Mouse (Mus musculus) c-Kit-positive CD71-negative TER-119-negative erythroid progenitor cells, embryonic 14.5 days (primary cell): ENCODE measurements around the gene Sgpp1.
"Not testable (repeated sequence)": the region's sequence is repeated elsewhere in the genome, so short reads cannot be mapped to it uniquely, and the experiment has no call there.

Experiments used
- DNase-seq: peaks from one replicate; pipeline ENCODE4 v3.0.0-alpha.2; 2013; ENCODE audit warnings: low read depth

Gene Sgpp1

DNA sequence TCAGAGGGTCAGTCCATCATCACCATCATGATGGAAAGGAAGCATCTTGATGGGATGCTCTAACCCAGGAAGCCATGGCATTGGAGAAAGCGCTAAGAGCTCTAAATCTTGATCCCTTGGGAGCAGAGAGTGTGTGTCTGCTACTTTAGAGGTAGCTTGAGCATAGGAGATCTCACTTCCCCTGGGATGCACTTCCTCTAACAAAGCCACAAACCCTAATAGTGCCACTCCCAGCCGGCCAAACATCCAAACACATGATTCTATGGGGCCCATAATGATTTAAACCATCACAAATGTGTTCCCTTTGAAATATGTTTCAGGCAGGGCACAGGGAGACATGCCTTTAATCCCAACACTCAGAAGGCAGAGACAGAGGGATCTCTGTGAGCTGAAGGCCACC lies 46.5 kb downstream of the Sgpp1 start:
- no peak for DNase-seq

DNA sequence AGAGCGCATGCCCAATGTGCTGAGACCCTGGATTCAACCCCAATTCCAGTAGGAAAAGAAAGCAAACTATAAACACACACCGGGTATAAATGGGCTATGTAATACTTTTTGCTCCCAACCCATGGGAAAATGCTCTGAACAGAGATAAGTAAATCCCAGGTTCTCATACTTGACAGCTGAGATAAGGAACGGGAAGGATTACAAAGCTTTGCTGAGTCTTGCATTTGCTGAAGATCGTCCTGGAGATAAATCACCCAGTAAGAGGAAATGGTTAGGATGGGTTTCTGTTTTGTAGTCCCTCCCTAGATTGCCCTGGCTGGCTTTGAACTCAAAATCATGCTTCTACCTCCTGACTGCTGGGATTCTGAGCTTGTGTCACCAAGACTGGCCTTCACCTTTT lies 48.2 kb downstream of the Sgpp1 start:
- no peak for DNase-seq

DNA sequence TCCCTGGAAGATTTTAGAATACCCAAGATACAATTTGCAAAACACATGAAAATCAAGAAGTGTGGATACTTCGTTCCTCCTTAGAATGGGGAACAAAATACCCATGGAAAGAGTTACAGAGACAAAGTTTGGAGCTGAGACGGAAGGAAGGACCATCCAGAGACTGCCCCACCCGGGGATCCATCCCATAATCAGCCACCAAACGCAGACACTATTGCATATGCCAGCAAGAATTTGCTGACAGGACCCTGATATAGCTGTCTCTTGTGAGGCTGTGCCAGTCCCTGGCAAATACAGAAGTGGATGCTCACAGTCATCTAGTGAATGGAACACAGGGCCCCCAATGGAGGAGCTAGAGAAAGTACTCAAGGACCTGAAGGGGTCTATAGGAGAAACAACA lies 51.5 kb downstream of the Sgpp1 start:
- not testable (repeated sequence) for DNase-seq

DNA sequence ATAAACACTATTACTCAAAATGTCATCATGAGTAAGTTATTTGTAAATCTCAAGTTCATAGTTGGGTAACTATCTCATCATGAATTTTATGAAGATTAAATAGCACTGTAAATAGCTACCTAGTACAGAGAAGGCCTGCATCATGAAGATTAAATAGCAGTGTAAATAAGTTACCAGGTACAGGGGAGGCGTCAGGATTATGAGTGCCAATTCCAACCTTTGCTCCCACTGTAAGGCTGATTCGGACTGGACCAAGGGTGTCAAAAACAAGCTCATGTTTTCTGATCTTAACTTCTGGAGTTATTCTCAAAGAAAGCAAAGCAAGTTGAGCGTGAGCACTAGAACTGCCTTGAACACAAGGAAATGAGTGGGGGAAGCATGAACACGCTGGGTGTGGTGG lies 51.9 kb downstream of the Sgpp1 start:
- no peak for DNase-seq

DNA sequence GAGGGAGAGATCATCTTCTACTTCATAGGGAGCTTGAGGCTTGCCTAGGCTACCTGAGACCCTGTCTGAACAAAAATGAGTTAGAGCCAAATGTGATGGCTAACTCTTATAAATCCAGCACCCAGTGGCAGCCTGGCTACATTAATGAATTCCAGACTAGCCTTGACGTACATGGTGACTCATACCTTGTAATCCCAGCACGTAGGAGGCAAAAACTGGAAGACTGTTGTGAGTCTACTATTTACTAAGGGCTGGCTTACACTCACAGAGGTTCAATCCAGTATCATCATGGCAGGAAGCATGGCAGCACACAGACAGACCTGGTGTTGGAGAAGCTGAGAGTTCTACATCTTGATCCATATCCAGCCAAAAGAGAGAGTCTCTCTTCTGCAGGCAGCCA lies 52.7 kb downstream of the Sgpp1 start:
- DNase-seq = no peak

DNA sequence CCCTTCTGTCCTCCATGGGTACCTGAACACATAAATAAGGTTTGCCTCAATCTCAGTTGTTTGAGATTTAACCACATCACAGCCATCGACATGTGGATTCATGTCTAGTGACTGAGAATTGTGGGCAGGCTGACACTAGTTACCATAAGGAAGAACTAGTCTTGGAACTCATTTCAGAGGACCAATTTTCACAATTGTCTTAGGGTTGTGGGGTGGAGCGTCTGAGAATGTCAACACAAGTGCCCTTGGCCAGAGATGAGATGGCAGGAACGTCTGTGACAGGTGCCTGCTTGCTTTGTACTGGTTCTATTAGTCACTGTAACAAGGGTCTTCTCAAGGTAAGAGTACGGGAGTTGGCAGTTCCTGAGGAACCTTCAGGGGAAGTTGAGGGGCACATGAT lies 54.4 kb downstream of the Sgpp1 start:
- no peak for DNase-seq

DNA sequence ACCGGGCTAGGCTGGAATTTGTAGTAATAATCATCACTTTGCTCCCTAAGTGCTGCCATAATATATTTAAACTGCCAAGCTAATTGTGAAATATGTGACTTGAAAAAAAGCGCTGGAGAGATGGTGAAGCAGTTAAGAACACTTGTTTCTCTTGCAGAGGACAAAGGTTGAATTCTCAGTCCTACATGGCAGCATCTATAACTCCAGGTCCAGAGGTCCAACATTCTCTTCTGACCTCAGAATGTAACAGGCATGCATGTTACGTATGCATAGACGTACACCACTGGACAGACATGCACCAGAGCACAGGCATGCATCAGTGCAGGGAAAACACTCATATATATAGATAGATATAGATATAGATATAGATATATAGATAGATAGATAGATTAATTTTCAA lies 57.1 kb downstream of the Sgpp1 start:
- no peak for DNase-seq

DNA sequence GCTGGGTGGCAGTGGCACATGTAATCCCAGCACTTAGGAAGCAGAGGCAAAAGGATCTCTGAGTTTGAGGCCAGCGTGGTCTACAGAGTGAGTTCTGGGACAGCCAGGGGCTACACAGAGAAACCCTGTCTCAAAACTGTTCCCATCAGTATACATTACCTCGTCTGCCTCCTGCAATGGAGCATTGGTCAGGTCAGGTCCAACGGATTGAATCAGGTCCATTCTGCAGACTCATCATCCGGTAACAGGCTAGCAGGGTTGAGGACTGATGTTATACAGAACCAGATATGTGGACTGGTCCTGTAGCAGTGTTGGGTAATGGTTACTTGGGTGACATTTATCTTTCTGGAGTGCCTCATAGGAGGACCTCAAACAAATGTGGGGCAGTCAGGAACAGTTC lies 62.9 kb downstream of the Sgpp1 start:
- DNase-seq = no peak

DNA sequence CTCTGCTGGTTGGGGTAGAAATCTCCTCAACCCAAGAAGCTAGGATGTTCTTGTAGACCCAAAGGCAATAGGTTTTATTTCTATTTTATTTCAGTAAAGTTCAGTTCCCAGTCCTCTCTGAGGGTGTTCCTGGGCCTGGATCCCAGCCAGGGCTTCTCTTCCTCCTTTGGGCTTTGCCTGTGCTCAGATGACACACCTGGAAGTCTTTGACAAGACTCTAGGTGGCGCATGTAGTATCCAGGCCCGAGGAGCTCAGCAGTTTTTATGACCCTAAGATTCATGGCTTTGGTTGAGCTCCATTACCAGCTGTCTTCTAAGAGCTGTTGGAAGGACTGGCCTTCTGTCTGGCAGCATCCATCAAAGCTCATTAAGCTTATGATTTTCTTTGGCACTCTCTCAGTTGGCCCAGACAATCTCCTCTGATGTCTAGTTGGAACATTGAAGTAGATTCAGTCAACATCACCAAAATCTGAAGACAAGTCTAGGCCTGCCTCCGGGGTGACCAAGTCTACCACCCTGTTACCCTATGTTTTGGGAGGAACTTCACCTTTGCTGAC lies 63.7 kb downstream of the Sgpp1 start:
- no peak for DNase-seq

DNA sequence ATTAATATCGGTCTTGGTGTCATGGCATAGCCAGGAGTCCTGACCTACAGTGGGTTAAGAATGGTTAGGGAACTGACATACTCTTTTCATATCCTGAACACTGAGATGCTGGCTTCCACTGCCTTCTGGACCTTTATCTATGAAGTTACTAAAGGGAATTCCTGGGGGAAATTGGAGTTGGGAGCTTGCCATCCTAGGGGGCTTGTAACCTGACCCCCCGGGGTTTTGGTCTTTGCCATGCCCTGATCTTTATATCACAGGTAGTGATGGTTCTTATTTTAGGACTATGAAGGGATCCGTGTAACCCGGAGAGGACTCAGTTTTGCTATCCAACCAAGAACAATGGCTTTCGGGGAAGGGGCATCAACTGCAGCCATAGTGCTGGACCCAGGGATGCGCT lies 64.9 kb downstream of the Sgpp1 start:
- DNase-seq = no peak

DNA sequence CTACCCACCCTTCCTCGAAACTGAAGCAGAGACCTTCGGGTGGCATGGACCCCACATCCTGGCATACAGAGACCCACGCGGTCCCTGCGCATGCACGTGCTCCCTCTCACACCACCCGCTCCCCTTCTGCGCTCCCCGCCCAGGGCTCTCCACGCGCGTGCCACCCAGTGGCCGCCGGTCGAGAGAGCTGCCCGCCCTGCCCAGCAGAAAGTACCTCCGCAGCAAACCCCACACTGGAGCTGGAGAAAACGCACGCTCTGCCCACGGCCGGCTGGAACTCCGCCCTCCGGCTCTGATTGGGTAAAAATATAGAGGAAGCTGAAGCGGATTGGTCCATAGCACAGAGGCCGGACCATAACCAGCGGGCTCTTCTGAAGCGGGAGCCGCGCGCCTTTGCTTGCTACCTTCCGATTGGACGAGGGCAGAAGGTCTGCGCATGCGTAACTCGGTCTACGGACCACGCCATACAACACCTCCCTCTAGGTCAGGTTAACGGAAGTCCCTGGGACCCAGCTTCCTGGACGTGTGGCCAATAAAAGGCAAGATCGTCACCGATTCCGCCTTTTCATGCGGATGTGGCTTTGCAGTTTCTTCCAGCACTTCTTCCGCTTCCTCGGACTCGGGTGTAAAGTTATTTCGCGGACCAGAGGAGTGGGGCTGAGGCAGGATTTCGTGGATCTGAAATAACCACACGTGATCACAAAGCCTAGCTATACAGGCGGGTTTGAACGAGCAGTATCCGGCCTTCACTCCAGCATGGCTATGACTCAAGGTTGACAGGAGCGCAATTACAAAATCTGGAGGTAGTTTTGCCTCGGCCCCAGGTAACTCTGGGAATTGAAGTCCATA lies 66.0 kb downstream of the Sgpp1 start, which contains the start of gene Wdr89:
TSS of gene Wdr89 (minus strand) at position 280 of the 849 bp plus-strand sequence.
- peak; percentile 99 for DNase-seq

DNA sequence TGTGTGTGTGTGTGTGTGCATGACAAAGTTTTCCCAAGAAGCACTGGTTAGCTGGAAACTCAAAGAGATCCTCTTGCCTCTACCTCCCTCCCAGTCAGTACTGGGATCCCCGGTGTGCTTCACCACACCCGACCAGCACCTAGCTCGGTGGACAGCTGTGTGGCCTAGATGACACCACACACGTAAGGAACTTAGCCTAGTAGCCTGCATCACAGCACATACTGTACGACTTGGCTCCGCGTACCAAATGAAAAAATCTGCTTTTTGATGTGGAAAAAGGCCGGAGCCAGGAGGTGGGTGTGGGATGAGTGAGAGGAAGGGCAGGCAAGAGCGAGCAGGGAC lies 66.6 kb downstream of the Sgpp1 start:
- DNase-seq = peak; percentile 18

DNA sequence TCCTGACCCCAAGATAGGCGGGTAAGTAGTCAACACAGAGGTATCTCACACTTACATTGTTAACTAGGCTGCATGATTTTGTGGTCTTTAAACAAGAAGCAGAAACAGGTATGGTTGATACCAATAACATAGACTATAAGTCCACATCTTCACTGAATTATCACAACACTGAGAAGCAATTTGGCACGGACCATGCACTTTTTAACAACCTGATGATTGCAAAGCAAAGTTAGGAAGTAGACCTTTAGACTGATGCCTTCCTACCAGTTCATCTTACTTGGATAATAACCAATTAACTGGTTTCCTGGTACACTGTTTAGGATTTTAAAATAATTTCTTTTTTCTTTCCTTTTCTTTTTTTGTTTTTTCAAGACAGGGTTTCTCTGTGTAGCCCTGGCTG lies 67.3 kb downstream of the Sgpp1 start:
- DNase-seq = no peak

DNA sequence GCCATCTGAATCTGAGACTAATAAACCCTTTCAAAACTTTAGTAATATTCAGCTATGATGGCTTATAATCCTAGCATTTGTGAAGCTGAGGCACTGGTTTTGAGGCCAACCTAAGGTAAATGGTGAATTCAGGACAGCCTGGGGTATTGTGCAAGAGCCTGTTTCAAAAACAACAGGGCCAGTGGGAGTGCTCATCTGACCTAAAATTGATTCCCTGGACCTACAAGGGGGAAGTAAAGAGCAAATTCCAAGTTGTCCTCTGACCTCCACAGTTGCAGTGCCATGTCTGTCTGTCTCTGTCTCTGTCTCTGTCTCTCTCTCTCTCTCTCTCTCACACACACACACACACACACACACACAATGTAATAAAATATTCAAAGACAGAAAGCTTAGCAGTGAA lies 68.6 kb downstream of the Sgpp1 start:
- no peak for DNase-seq

DNA sequence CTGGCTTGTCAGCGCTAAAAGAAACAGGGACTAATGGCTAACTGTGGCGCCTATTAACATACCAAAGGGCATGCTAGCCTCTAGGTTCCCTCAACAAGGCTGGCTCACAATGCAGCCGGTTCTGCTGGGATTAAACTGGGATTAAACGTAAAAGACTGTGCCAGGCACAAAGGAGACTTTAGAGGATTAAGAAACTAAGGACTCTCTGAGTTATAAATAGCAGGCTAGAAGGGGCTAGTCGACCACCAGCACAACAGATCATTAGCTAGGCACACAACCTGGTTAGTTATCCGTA lies 71.1 kb downstream of the Sgpp1 start:
- no peak for DNase-seq
